Mouse (Mus musculus) thymus, postnatal 36 days (tissue): ENCODE measurements around the gene Nup210.
"Not testable (repeated sequence)": the region's sequence is repeated elsewhere in the genome, so short reads cannot be mapped to it uniquely, and the experiment has no call there.

Experiments used
- DNase-seq, 2 experiments: peaks; one replicate each; pipeline ENCODE4 v3.0.0; 2022; ENCODE audit warnings: mixed read lengths in 2 of 2

Gene Nup210

DNA sequence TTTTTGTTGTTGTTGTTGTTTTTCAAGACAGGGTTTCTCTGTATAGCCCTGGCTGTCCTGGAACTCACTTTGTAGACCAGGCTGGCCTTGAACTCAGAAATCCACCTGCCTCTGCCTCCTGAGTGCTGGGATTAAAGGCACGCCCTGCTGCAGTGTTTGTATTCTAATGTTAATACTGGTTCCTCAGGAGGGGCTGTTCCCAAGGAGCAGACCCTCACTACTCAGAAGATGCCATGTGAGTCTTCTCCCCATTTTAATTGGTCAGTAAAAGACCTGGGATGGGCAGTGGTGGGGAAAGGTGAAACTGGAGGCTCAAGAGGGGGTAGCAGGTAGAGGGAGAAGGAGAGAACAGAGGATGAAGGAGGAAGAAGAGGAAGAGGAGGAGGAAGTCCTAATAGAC, 13.2 kb downstream of the Nup210 start:
- not testable (repeated sequence) for DNase-seq

DNA sequence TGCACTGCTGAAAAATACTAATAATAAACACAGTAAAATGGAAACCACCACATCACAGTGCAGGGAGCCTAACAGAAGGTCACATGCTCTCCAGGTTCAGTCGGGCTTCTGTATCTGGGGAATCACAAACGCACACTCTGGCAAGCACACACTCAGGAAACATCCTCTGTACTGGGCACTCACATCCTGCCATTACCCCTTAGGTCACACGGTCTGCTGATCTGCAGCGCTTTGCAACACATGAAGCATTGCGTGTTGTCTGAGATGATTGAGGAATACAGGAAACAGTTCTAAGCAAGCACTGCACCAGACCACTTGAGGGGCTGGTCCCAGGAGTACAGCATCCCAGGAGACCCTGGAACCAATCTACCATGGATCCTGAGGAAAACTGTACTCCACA, 16.0 kb downstream of the Nup210 start:
- DNase-seq: no peak

- DNase-seq: no peak
Observed at GRCm38 (mm10) chr6:91097879-91098278, 18.8 kb downstream of the Nup210 start.

DNA sequence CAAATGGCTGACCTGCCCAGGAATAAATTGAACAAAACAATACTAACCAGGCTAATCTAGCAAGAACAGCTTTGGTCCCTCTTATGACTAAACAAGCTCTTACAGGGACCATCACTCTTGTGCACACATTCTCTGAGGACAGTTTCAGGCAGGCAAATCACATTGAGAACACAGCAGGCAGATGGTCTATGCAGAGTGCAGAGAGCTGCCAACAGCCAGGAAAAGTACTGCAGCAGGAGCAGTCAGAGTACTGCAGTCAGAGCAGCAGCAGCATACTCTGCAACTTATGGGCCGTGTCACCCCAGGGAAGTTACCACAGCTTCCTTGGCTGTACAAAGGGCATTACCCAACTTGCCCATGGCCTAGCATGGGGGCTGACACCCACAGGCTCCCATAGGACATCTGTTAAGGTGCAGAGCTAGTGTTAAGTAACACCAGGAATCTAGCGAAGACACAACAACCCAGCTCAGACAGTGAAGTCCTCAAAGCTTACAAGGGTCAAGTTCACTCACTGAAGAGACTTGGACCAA, 21.5 kb downstream of the Nup210 start:
- DNase-seq: no peak

GRCm38 (mm10) chr6:91092216-91092899, 24.3 kb downstream of the Nup210 start:
- DNase-seq: no peak

- peak; percentile 48 to 58 for DNase-seq
Observed at GRCm38 (mm10) chr6:91085114-91085892, 31.3 kb downstream of the Nup210 start.

GRCm38 (mm10) chr6:91080033-91080432, 36.6 kb downstream of the Nup210 start:
- DNase-seq: no peak

DNA sequence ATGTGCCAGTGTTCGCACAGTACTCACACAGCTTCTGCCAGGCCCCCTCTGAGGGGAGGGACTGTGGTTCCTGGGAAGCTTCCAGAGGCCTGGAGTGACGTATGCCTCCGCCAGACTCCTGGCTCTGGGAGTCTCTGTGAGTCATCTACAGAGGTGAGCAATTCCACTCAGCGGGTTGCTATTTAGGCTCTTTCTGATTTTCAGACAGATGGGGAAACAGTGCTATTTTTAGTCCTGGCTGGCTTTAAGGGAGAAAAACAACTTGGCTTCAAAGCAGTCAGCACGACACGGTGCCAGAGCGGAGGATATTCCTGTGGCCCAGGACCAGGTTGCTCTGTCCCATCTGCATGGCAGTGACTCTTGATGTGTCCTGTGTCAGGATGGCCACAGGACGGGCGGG, 40.4 kb downstream of the Nup210 start:
- no peak for DNase-seq

DNA sequence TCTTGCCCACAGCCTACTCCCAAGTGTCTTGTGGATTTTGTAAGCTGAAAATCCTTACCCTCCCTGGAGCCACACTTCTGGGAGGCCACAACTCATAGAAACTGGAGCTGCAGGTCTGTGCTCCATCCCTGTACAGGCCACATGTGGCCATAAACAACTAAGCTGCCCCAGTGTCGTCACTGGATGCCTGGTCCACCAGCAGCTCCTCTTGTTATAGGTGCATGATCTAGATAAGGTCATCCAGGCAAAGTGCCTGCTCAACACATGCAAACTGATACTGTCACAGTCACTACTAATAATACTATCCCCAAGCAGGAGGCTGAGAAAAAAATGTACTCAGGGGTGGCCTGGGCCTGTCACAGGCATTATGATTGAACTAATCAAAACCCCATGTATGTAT, 48.1 kb downstream of the Nup210 start:
- no peak for DNase-seq

DNA sequence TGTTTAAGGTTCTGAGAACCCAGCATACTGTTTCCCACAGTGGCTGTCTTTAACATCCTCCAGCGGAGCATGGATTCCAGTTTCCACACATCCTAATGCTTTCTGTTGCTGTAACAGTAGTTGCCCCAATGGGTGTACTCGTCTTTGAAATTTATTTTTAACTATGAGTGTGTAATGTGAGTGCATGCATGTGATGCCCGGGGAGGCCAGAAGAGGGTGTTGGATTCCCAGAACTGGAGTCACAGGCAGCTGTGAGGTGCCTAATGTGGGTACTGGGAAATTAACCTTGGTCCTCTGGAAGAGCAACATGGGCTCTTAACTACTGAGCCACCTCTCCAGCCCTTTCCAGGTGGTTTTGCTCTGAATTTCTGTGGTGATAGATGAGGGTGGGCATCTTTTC, 49.6 kb downstream of the Nup210 start:
- DNase-seq: no peak

DNA sequence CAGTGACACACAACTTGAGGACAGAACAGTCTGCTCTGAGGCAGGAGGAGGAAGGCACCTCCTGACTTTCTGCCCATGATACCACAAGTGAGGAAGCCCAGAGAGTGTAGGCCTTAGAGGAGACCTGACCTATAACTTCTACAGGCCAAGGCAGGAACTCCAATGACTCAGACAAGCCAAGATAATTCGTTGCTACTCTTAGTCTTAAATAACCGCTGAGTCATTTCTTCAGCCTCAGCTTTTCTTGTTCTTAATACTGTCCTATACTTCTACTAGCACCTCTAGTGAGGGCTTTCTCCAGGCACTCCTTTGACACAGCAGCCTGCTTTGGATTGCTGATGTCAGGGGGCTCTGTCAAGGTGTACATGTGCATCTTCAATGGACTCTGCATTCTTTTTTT, 55.3 kb downstream of the Nup210 start:
- no peak for DNase-seq

GRCm38 (mm10) chr6:91059711-91060110, 56.9 kb downstream of the Nup210 start:
- peak; percentile 54 to 56 for DNase-seq

DNA sequence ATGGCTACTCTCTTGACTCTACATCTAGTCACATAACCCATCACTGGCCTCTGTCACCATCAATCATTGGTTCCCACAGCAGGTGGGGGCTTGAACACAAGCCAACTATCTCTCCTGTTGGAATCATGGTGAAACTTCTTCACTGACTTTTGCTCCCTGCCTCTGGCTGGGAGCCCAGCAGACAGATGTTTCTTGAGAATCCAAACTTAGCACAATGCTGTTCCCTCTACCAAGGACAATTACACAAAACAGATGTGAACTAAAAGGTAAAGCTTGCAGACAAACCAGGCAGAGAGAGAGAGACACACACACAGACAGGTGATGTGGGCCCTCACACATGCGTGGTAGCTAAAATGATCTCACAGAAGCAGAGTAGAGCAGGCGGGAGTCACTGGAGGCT, 58.6 kb downstream of the Nup210 start:
- DNase-seq: no peak

GRCm38 (mm10) chr6:91056348-91056747, 60.3 kb downstream of the Nup210 start:
- no peak for DNase-seq

DNA sequence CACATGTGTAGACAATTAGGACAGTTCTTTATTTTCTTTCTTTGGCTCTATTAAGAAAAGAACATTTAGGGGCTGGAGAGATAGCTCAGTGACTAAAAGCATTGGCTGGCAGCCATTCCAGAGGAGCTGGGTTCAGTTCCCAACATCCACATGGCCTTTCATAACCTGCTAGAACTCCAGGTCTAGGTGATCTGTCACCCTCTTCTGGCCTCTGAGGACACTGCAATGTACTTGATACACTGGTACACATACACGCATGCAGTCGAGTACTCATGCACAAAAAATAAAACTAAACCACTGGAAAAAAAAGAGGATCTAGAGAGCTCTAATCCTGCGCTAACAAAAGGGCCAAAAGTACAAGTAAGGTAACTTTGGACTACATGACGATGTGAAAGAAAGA, 64.1 kb downstream of the Nup210 start:
- DNase-seq: no peak

DNA sequence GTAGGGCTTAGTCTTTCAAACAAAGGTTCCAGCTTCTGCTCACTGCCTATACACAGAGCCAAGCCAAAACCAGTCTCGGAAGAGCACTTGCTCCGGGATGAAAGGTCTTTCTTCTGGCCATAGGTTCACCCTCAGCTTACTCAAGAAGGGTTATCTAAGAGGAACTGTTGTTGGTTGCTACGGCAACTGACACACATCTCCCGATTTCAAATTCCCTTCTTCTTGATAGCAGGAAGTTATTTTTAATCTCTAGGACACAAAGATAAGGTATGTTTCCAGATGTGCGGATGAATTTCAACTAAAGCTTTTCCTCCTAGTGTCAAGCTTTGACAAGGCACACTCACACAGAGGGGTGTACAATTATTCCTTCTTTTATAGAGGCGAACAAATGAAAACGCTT, 68.6 kb downstream of the Nup210 start:
- no peak for DNase-seq

DNA sequence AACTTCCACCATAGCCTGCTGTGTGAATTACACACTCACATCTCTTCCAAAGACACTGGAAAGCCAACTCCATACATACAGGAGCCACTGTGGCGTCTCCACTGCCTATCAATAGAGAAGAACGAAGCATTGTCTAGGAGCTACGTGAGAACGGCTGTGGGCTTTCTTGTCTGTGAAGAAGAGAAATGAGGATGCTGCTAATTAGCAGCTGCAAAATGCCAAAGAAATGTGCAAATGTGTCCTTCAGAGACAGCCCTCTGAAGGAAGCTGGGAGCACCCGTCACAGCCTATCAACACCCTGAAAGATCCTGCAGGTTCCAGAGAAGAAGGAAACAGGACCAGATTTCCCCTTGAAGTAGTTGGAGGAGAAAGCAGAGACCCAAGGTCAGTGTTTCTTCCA, 69.2 kb downstream of the Nup210 start:
- no peak for DNase-seq

GRCm38 (mm10) chr6:91046184-91046583, 70.4 kb downstream of the Nup210 start:
- DNase-seq: no peak

DNA sequence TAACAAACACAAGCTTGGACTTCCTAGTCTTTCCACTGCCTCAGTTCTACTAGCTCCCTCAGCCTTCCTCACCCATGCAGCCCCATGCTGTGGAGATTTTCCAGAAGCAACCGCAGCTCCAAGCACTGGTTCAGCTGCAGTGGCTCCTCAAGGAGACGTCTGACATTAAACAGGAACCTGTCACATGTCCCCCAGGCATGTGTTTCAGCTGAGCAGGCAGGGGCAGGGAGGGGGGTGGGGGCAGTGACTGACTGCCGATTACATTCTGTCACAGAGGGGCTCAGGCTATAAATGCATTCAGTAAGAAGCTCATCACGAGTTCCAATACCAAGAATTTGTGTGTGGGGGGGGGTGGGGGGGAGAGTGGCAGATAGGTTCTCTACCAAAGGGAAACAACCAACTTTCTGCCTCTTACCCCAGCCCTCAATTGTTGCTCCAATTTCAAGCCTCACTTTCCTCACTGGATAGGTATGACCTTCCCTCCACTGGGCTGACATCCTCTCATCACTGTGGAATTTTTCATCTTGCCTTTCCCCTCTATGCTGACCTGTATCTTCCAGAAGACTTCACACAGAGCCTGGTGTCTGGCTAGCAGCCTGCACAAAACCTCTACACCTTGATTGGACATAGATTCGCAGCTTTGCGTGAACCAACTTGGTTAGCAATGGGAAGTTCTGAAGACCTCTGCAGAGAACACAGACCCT, 71.8 kb downstream of the Nup210 start:
- DNase-seq: no peak

DNA sequence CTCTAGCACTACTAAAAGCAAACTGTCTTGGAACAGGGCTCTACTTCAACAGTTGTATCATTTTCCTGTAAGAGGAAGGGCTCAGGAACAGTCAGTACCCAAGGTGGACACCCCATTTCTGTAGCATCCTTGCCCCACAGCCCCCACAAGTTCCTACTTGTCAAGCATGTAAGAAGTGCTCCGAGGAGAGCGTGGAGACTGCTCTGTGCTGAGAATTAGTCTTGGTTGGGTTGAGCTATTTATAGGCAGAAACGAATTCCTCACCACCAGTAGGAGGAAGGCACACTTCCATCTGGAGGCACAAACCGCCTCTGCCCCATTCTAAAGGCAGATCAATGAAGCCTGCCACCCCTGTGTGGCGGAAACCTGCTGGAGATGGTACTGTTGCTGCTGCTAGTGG, 75.3 kb downstream of the Nup210 start:
- no peak for DNase-seq

DNA sequence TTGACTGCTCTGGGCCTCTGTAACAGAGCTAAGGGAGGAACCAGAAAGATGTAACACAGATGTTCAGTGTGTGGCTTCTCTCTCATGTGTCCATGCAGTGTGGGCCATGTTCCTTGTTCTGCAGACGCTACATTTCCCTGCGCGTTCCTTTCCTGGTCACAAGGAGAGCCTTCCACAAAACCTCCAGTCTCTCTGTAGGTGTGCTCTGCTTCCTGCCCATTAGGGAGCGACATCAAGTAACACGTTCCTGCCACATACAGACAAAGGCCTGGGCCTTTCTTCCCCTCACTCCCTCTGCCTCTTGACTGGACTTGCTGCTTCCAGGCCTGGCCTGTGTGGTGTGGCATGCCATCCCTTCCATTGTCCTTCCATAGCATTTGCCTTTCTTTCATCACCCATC, 88.4 kb downstream of the Nup210 start:
- no peak for DNase-seq

- DNase-seq: no peak
Observed at GRCm38 (mm10) chr6:91020810-91021209, 95.8 kb downstream of the Nup210 start.

- DNase-seq: no peak
Observed at GRCm38 (mm10) chr6:91016600-91017230, 99.9 kb downstream of the Nup210 start.
